Mouse (Mus musculus) hindbrain, embryonic 10.5 days (tissue): ENCODE data around the gene Herc4. TPM values are rescaled to one million over a fixed set of nuclear protein-coding genes. Genes with fewer than 3 reads are reported as not detected.

Experiments
- polyA plus RNA-seq: library from polyadenylated mRNA; unstranded; fragments of >200 nt; fragmentation: Nextera tagmentation; extraction: Ambion mirVana; gene quantifications from 2 replicates; pipeline ENCODE4 v1.2.1, GENCODE M21; 2016

Gene Herc4
- polyA plus RNA-seq, 1 experiment from 2014 or later: 41.8 TPM

Other genes with a start within 250 kb of the Herc4 start
- gene Hnrnph3, start 219.6 kb upstream of the Herc4 start, polyA plus RNA-seq: 193 and 201 TPM in 2 replicates
- gene Pbld2, start 219.5 kb upstream of the Herc4 start, polyA plus RNA-seq: 0.52 and 0.88 TPM in 2 replicates
- gene Pbld1, start 183.6 kb upstream of the Herc4 start, polyA plus RNA-seq: 1.6 and 2.0 TPM in 2 replicates
- 0.16 and 0.41 TPM in 2 replicates for gene Atoh7, start 144.2 kb upstream of the Herc4 start, polyA plus RNA-seq
- 0.09 and 0.10 TPM in 2 replicates for gene Mypn, start 39.9 kb upstream of the Herc4 start, polyA plus RNA-seq
- gene Sirt1, start 137.9 kb downstream of the Herc4 start, polyA plus RNA-seq: 4.9 and 6.7 TPM in 2 replicates
- 12.5 and 13.4 TPM in 2 replicates for gene Dnajc12, start 138.6 kb downstream of the Herc4 start, polyA plus RNA-seq
- gene Gm7075, start 178.0 kb downstream of the Herc4 start, polyA plus RNA-seq: not detected in 2 replicates
- 0.07 and 0.21 TPM in 2 replicates for gene Ctnna3, start 186.3 kb downstream of the Herc4 start, polyA plus RNA-seq